Mouse (Mus musculus): Measurements from ENCODE around the gene Ankrd2.

Ankrd2 gene

GRCm38 (mm10) chr19:42090637-42091141, 54.9 kb downstream of the Ankrd2 start:
- in situ Hi-C loops (cut with MboI, MseI) = no loop called here
